Mouse (Mus musculus): ENCODE results near the gene Agrp.

DNA sequence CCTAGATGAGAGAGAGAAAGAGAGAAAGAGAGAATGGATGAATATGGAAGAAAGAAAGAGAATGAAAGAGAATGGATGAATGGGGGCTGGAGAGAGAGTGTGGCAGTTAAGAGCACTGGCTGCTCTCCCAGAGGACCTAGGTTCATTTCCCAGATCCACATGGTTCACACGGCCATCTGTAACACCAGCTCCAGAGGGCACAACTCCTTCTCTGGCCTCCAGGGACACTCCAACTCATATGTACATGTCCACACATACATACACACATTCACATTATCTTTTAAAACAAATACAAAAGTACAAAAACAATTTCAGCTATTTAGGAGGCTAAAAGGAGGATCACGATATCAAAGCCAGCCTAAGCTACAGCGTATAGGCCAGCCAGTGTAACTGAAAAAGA is 74.3 kb downstream of the Agrp start:
- TF ChIP-seq POLR2A (IDR thresholded peaks at IDR 0.05; ENCODE audit: insufficient read depth, low read length) (no peak), CTCF (IDR thresholded peaks at IDR 0.05; ENCODE audit: low read depth, low read length) (no peak)
